Mouse (Mus musculus) CH12.LX (cell line): ENCODE measurements around the gene Gm7694. TPM values are rescaled to one million over a fixed set of nuclear protein-coding genes. Genes with fewer than 3 reads are reported as not detected.

Source experiments
- DNase-seq: peaks from one replicate; pipeline ENCODE4 v3.0.0-alpha.2; 2013; ENCODE audit errors: extremely low read depth
- H3K27ac ChIP-seq: 2 replicates; pipeline ENCODE4 v1.5.1; 2012; ENCODE audit warnings: low read depth, mild to moderate bottlenecking, control low read depth, moderate library complexity; ENCODE audit not compliant: insufficient read depth
- H3K27me3 ChIP-seq: replicated peaks from 2 replicates; pipeline ENCODE3; 2012; ENCODE audit warnings: inconsistent platforms
- H3K36me3 ChIP-seq, 2 experiments: replicated peaks in 1 of 2; 2 replicates each; pipeline versions ENCODE3 to v1.6.1; 2012; ENCODE audit warnings: inconsistent platforms in 1 of 2, low read length in 1 of 2, mild to moderate bottlenecking in 1 of 2, mixed read lengths in 1 of 2, moderate library complexity in 1 of 2; ENCODE audit not compliant: control insufficient read depth in 1 of 2, insufficient read depth in 1 of 2
- H3K4me1 ChIP-seq, 2 experiments: 2 replicates each; pipeline ENCODE4 v1.6.1; 2012; ENCODE audit warnings: inconsistent platforms in 1 of 2, moderate library complexity in 1 of 2; ENCODE audit not compliant: insufficient read depth in 2 of 2, control insufficient read depth in 1 of 2
- H3K4me2 ChIP-seq: 2 replicates; pipeline ENCODE4 v1.6.1; 2012; ENCODE audit warnings: low read depth, mild to moderate bottlenecking, control low read depth; ENCODE audit not compliant: poor library complexity, insufficient read depth, severe bottlenecking
- H3K4me3 ChIP-seq, 3 experiments: fragments of 150-350 bp in 1 of 3; sonication (generic) in 1 of 3; replicated peaks in 1 of 3; 2 replicates each; pipeline versions ENCODE3 to v1.5.1; 2011 to 2012; ENCODE audit warnings: low read depth in 2 of 3, low read length in 2 of 3, mild to moderate bottlenecking in 2 of 3, moderate library complexity in 2 of 3, control low read depth in 1 of 3, improper control_type of control experiment in 1 of 3, inconsistent platforms in 1 of 3, mixed read lengths in 1 of 3; ENCODE audit not compliant: poor library complexity in 1 of 3
- H3K79me2 ChIP-seq: replicated peaks from 2 replicates; pipeline ENCODE4 v1.6.1; 2012; ENCODE audit warnings: mild to moderate bottlenecking, moderate library complexity; ENCODE audit not compliant: control insufficient read depth, poor library complexity, insufficient read depth, severe bottlenecking; ENCODE audit errors: extremely low read depth
- H3K9ac ChIP-seq: 2 replicates; pipeline ENCODE4 v1.6.1; 2012; ENCODE audit warnings: low read depth, mild to moderate bottlenecking, control low read depth, moderate library complexity; ENCODE audit not compliant: insufficient read depth
- H3K9me3 ChIP-seq: replicated peaks from 2 replicates; pipeline ENCODE3; 2012; ENCODE audit warnings: low read length, inconsistent platforms, mixed read lengths
- CHD2 ChIP-seq: IDR thresholded peaks from 2 replicates; pipeline ENCODE4 v1.6.1; 2011; ENCODE audit warnings: low read length, improper control_type of control experiment
- E2F4 ChIP-seq: IDR thresholded peaks from 2 replicates; pipeline ENCODE4 v1.6.1; 2011; ENCODE audit warnings: low read depth, low read length, improper control_type of control experiment; ENCODE audit not compliant: insufficient replicate concordance
- ETS1 ChIP-seq: conservative IDR thresholded peaks from 2 replicates; pipeline ENCODE4 v1.6.1; 2012; ENCODE audit warnings: low read depth, mild to moderate bottlenecking, inconsistent platforms, low read length, improper control_type of control experiment, moderate library complexity
- GABPA ChIP-seq: IDR thresholded peaks from 2 replicates; pipeline ENCODE4 v1.6.1; 2012; ENCODE audit warnings: low read depth, low read length, improper control_type of control experiment, inconsistent platforms; ENCODE audit not compliant: insufficient replicate concordance
- HCFC1 ChIP-seq: IDR thresholded peaks from 2 replicates; pipeline ENCODE4 v1.6.1; 2012; ENCODE audit warnings: low read depth, mild to moderate bottlenecking, inconsistent platforms, low read length, improper control_type of control experiment
- JUN ChIP-seq: IDR thresholded peaks from 2 replicates; pipeline ENCODE4 v1.6.1; 2011; ENCODE audit warnings: low read depth, mild to moderate bottlenecking, low read length, improper control_type of control experiment, moderate library complexity; ENCODE audit not compliant: insufficient read depth
- MAZ ChIP-seq: IDR thresholded peaks from 2 replicates; pipeline ENCODE4 v1.6.1; 2012; ENCODE audit warnings: low read depth, mild to moderate bottlenecking, inconsistent platforms, low read length, improper control_type of control experiment, moderate library complexity
- NRF1 ChIP-seq: IDR thresholded peaks from 2 replicates; pipeline ENCODE4 v1.6.1; 2014; ENCODE audit warnings: low read depth, mild to moderate bottlenecking, inconsistent platforms, low read length, improper control_type of control experiment, moderate library complexity
- PAX5 ChIP-seq: IDR thresholded peaks from 2 replicates; pipeline ENCODE4 v1.6.1; 2012; ENCODE audit warnings: low read length, inconsistent platforms, mixed read lengths
- SMC3 ChIP-seq: IDR thresholded peaks from 2 replicates; pipeline ENCODE4 v1.6.1; 2011; ENCODE audit warnings: low read depth, low read length, improper control_type of control experiment
- TCF12 ChIP-seq: IDR thresholded peaks from 2 replicates; pipeline ENCODE4 v1.6.1; 2014; ENCODE audit warnings: low read depth, mild to moderate bottlenecking, inconsistent platforms, low read length, improper control_type of control experiment
- UBTF ChIP-seq: IDR thresholded peaks from 2 replicates; pipeline ENCODE4 v1.6.1; 2012; ENCODE audit warnings: low read depth, mild to moderate bottlenecking, inconsistent platforms, low read length, improper control_type of control experiment, moderate library complexity
- ZC3H11A ChIP-seq: IDR thresholded peaks from 2 replicates; pipeline ENCODE4 v1.6.1; 2012; ENCODE audit warnings: low read depth, mild to moderate bottlenecking, inconsistent platforms, low read length, improper control_type of control experiment
- ZKSCAN1 ChIP-seq: IDR thresholded peaks from 2 replicates; pipeline ENCODE4 v1.6.1; 2012; ENCODE audit warnings: low read depth, inconsistent platforms, low read length, improper control_type of control experiment, borderline replicate concordance
- ZNF384 ChIP-seq: IDR thresholded peaks from 2 replicates; pipeline ENCODE4 v1.6.1; 2012; ENCODE audit warnings: low read depth, low read length, improper control_type of control experiment, inconsistent platforms
- dilution Hi-C: fragments of 300-500 bp; cut with MboI; formaldehyde crosslinking; loops from 2 replicates; pipeline ENCODE4 v1.14.3; 2020; ENCODE audit warnings: low sequenced_read_pairs; ENCODE audit not compliant: extremely low pct_unique_long_range_greater_than_20kb, extremely low pct_ligation_motif_present
- in situ Hi-C: fragments of 300-500 bp; cut with MboI; formaldehyde crosslinking; loops from 3 replicates; pipeline ENCODE4 v1.14.3; 2019; ENCODE audit warnings: low sequenced_read_pairs, low pct_ligation_motif_present, low pct_unique_long_range_greater_than_20kb, mixed read lengths
- polyA plus RNA-seq: library from polyadenylated mRNA; unstranded; fragments of >175 nt; gene quantifications from 2 replicates; pipeline ENCODE4 v1.2.1, GENCODE M21; 2012; ENCODE audit warnings: low read depth; ENCODE audit not compliant: insufficient read length
- total RNA-seq, 2 experiments: library from RNA; depleted of rRNA; stranded (reverse); fragments of 300-350 nt in 1 of 2; fragments of >200 nt in 1 of 2; gene quantifications; 2 replicates each; pipeline ENCODE4 v1.2.3; 2012 to 2014

Gene Gm7694
- total and polyA plus RNA-seq, 3 experiments: 0.04 TPM; not detected in 2

DNA sequence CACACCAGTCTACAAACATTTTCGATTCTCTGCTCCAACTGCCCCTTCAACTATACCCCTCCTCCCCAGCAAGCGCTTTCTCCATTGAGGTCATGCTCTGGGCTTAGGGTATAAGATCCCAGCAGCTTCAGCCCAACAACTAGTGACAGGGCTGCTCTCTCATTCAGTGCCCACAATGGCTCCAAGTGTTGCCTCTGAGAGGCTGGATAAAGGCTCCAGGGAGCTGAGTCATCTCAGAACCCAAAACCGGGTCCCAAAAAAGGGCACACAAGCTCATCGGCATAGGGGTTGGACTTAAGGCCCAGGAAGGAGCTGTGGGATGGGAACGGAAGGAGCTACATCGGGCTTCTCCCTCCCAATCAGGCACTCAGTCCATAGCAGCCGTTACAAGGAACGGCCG is 4.4 kb downstream of the Gm7694 start:
- no peak overlapping the region for H3K9ac ChIP-seq
- TF ChIP-seq JUN: no peak
- TF ChIP-seq ZKSCAN1: no peak
- H3K4me1 ChIP-seq: peaks cover 0 to 10% of the 10 kb centered on the region in 2 experiments; a peak in 2 of 4 replicates
- in situ Hi-C loops: loop anchor here (25.0 kb wide), 1 partner anchor 311 kb away; no protein-coding TSS in a partner anchor
- no peaks in the 10 kb centered on the region for H3K9me3 ChIP-seq
- no peak overlapping the region for H3K4me3 ChIP-seq
- DNase-seq: no peak
- H3K27ac ChIP-seq: no peak overlapping the region
- dilution Hi-C loops: no loop called here
- H3K4me2 ChIP-seq: no peak overlapping the region
- H3K36me3 ChIP-seq: no peaks in the 10 kb centered on the region
- peaks cover 8% of the 10 kb centered on the region for H3K27me3 ChIP-seq
- H3K79me2 ChIP-seq: no peaks in the 10 kb centered on the region

DNA sequence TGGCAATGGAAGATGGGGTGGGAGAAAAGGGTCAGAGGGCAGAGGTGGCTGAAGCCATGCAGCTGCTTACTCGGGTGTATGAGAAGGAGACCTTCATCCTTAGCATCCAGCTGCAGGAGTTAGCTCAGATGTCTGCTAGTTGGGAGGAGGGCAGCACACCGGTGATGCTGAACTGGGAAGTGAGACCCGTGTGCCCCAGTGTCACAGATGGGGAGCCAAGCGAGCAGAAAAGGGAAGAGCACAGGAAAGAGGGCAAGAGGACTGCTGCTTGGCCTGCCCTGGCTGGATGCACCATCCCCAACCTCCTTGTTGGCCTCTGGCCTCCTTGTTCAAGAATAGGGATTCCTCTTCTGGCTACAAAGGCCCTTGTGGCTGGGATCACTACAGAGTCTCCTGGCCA is 6.6 kb downstream of the Gm7694 start:
- in situ Hi-C loops: loop anchor here (10.0 kb wide), 1 partner anchor 75 kb away; no protein-coding TSS in a partner anchor
- Histone ChIP-seq H3K4me1 (peaks cover 0 to 10% of the 10 kb centered on the region in 2 experiments; a peak in 2 of 4 replicates), H3K27ac (no peak overlapping the region), H3K36me3 (no peaks in the 10 kb centered on the region), H3K4me3 (no peak overlapping the region), H3K4me2 (no peak overlapping the region), H3K27me3 (peaks cover 8% of the 10 kb centered on the region), H3K9me3 (no peaks in the 10 kb centered on the region), H3K9ac (no peak overlapping the region), H3K79me2 (no peaks in the 10 kb centered on the region)
- no peak for TF ChIP-seq SMC3
- no peak for TF ChIP-seq E2F4
- no peak for TF ChIP-seq ZC3H11A
- no peak for TF ChIP-seq GABPA
- no peak for TF ChIP-seq MAZ
- no peak for TF ChIP-seq NRF1
- TF ChIP-seq CHD2: no peak
- no peak for TF ChIP-seq TCF12
- dilution Hi-C loops: no loop called here
- DNase-seq: no peak

GRCm38 (mm10) chr1:170294786-170295570 is 11.2 kb downstream of the Gm7694 start:
- Histone ChIP-seq H3K27ac (no peak overlapping the region), H3K9me3 (peaks cover under 1% of the 10 kb centered on the region), H3K4me3 (no peak overlapping the region), H3K4me2 (no peak overlapping the region), H3K4me1 (peaks cover 0 to 9% of the 10 kb centered on the region in 2 experiments; a peak in 2 of 4 replicates), H3K36me3 (no peaks in the 10 kb centered on the region), H3K9ac (no peak overlapping the region), H3K79me2 (no peaks in the 10 kb centered on the region), H3K27me3 (peaks cover 8% of the 10 kb centered on the region)
- in situ Hi-C loops: loop anchor here (10.0 kb wide), 1 partner anchor 70 kb away; no protein-coding TSS in a partner anchor
- DNase-seq: no peak
- TF ChIP-seq TCF12 (no peak), HCFC1 (no peak), ZKSCAN1 (no peak), SMC3 (no peak), ETS1 (no peak), JUN (no peak), ZC3H11A (no peak), UBTF (no peak), PAX5 (no peak), ZNF384 (no peak)
- dilution Hi-C loops: no loop called here
